Mouse (Mus musculus): Measurements from ENCODE around the gene Foxp1.

GRCm38 (mm10) chr6:99430560-99430959 is 92.0 kb downstream of the Foxp1 start:
- TF ChIP-seq CTCF (IDR thresholded peaks at IDR 0.05; ENCODE audit: low read depth) (no peak), EP300 (IDR thresholded peaks at IDR 0.05; ENCODE audit: low read depth) (no peak)
